Comparison of ENCODE assay signal across 9 mouse cellular contexts in the genomic region with DNA sequence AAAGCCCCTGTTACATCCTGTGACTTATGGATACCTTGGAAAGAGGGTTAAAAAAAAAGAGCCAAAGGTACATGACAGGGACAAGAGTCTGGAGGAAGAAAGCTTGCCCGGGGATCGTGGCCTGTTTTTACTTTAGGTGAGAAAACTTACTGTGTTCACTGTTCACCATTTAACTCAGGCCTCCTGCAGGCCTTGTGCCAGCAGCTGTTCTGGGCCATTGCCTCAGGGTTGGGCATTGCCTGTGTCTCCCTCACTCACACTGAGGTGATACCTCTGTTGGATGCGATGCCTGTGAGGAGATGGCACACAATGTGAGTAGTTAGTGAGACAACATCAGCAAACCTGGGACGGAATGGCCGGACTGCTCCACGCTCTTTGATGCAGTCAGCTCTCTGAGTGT. TPM values are rescaled to one million over a fixed set of nuclear protein-coding genes. Genes with fewer than 3 reads are reported as not detected.
DNase-seq lines count a peak whose midpoint lies in the region; ATAC-seq lines count a peak whose summit lies in the region.
"Had no signal": no experiment of that assay in that cellular context is flagged by ENCODE, and none has a peak within 500 bp of the region (broad histone marks: within the 10 kb centered on the region; RNA-seq: fewer than 3 reads in every experiment).

No protein-coding gene starts in this region.

- H3K4me2 ChIP-seq in embryonic facial prominence, embryonic 15.5 days (replicated peaks): peak overlapping the region; percentile 72
- peak overlapping the region; percentile 91 for H3K4me2 ChIP-seq in midbrain, embryonic 13.5 days (replicated peaks)

- no peaks in the 10 kb centered on the region for H3K9me3 ChIP-seq in erythroblast, embryonic 14.5 days (ENCODE audit: control insufficient read depth, low read length)
- no peaks in the 10 kb centered on the region for H3K9me3 ChIP-seq in embryonic facial prominence, embryonic 15.5 days (replicated peaks)
- H3K9me3 ChIP-seq in midbrain, embryonic 13.5 days: no peaks in the 10 kb centered on the region

- ATAC-seq in erythroblast, adult 5-6 weeks (replicated peaks; ENCODE audit: low FRiP score, poor library complexity, severe bottlenecking): no peak
- ATAC-seq in embryonic facial prominence, embryonic 15.5 days (ENCODE audit: insufficient number of reproducible peaks, low FRiP score, low TSS enrichment, low read depth): no peak
- ATAC-seq in midbrain, embryonic 13.5 days: no peak
- no peak for ATAC-seq in inflammation-experienced regulatory T-cells, adult 6 months

- H3K36me3 ChIP-seq in erythroblast, embryonic 14.5 days (ENCODE audit: control insufficient read depth): peaks cover 34% of the 10 kb centered on the region
- peaks cover 15% of the 10 kb centered on the region for H3K36me3 ChIP-seq in embryonic facial prominence, embryonic 15.5 days
- H3K36me3 ChIP-seq in midbrain, embryonic 13.5 days: peaks cover 16% of the 10 kb centered on the region

- peaks cover 29% of the 10 kb centered on the region for H3K4me1 ChIP-seq in erythroblast, embryonic 14.5 days (ENCODE audit: control insufficient read depth)
- peaks cover 19% of the 10 kb centered on the region for H3K4me1 ChIP-seq in embryonic facial prominence, embryonic 15.5 days
- H3K4me1 ChIP-seq in midbrain, embryonic 13.5 days (replicated peaks): peaks cover 25% of the 10 kb centered on the region

- WGBS in embryonic facial prominence, embryonic 15.5 days: 93% methylated on average over 6 of the region's 6 CpGs
- 96% methylated on average over 6 of the region's 6 CpGs for WGBS in midbrain, embryonic 13.5 days

- peaks cover 5% of the 10 kb centered on the region for H3K27me3 ChIP-seq in erythroblast, embryonic 14.5 days (ENCODE audit: control insufficient read depth)
- H3K27me3 ChIP-seq in embryonic facial prominence, embryonic 15.5 days: peaks cover 2% of the 10 kb centered on the region; the same call in 1 of the 2 replicates
- 0 out of 2 replicates have a peak, but pooled peaks cover 4% of the 10 kb centered on the region for H3K27me3 ChIP-seq in midbrain, embryonic 13.5 days

- peak overlapping the region; percentile 100 for H3K4me3 ChIP-seq in erythroblast, embryonic 14.5 days (replicated peaks)
- H3K4me3 ChIP-seq in embryonic facial prominence, embryonic 15.5 days (replicated peaks): peak overlapping the region; percentile 93
- peak overlapping the region; percentile 77 for H3K4me3 ChIP-seq in midbrain, embryonic 13.5 days (replicated peaks)

- H3K27ac ChIP-seq in embryonic facial prominence, embryonic 15.5 days (replicated peaks): no peak overlapping the region
- no peak overlapping the region for H3K27ac ChIP-seq in midbrain, embryonic 13.5 days

- no peak overlapping the region for H3K9ac ChIP-seq in embryonic facial prominence, embryonic 15.5 days
- peak overlapping the region; percentile 78; the same call in 1 of the 2 replicates for H3K9ac ChIP-seq in midbrain, embryonic 13.5 days (replicated peaks)

- DNase-seq in kidney, adult 8-10 months: peak; percentile 41 to 66
- no peak for DNase-seq in ovary, postnatal 10 days (ENCODE audit: low spot score)
- DNase-seq in MN1 (ENCODE audit: low spot score): no peak
- DNase-seq: heart, adult 18-20 months had no signal

RNA-seq across cellular contexts. Expression of a gene that starts 1.4 kb away (rescaled TPM):
- 0.87 and 1.0 TPM in 2 replicates for polyA plus RNA-seq in erythroblast, embryonic 14.5 days (2012)
- 4.6 and 8.2 TPM in 2 replicates for total RNA-seq in erythroblast, adult 5-6 weeks (2015; ENCODE audit: low replicate concordance)
- 15.4 and 35.0 TPM in 2 replicates for total RNA-seq in erythroblast, adult 5-6 weeks (2017; ENCODE audit: low replicate concordance)
- 38.1 and 40.5 TPM in 2 replicates for polyA plus RNA-seq in embryonic facial prominence, embryonic 15.5 days (2015; fragmentation: Nextera tagmentation; extraction: Ambion mirVana)
- 38.2 and 40.6 TPM in 2 replicates for polyA plus RNA-seq in midbrain, embryonic 13.5 days (2015; fragmentation: Nextera tagmentation; extraction: Ambion mirVana)
- 10 to 100 TPM; 41.3 to 44.4 (median 42.9) TPM for polyA plus RNA-seq in inflammation-experienced regulatory T-cells, adult 6 months (2017; shearing (Covaris generic))

RNA-seq across cellular contexts. Expression of a gene that starts 47.6 kb away (rescaled TPM):
- polyA plus RNA-seq in erythroblast, embryonic 14.5 days (2012): 0.05 and 0.10 TPM in 2 replicates
- total RNA-seq in erythroblast, adult 5-6 weeks (2015; ENCODE audit: low replicate concordance): not detected in 2 replicates
- not detected in 2 replicates for total RNA-seq in erythroblast, adult 5-6 weeks (2017; ENCODE audit: low replicate concordance)
- polyA plus RNA-seq in embryonic facial prominence, embryonic 15.5 days (2015; fragmentation: Nextera tagmentation; extraction: Ambion mirVana): 3.0 and 4.2 TPM in 2 replicates
- polyA plus RNA-seq in midbrain, embryonic 13.5 days (2015; fragmentation: Nextera tagmentation; extraction: Ambion mirVana): not detected in 2 replicates
- polyA plus RNA-seq in inflammation-experienced regulatory T-cells, adult 6 months (2017; shearing (Covaris generic)): not detected

RNA-seq across cellular contexts. Expression of a gene that starts 54.0 kb away (rescaled TPM):
- not detected in 2 replicates for polyA plus RNA-seq in erythroblast, embryonic 14.5 days (2012)
- total RNA-seq in erythroblast, adult 5-6 weeks (2015; ENCODE audit: low replicate concordance): not detected in 2 replicates
- not detected in 2 replicates for total RNA-seq in erythroblast, adult 5-6 weeks (2017; ENCODE audit: low replicate concordance)
- 0.25 and 0.55 TPM in 2 replicates for polyA plus RNA-seq in embryonic facial prominence, embryonic 15.5 days (2015; fragmentation: Nextera tagmentation; extraction: Ambion mirVana)
- polyA plus RNA-seq in midbrain, embryonic 13.5 days (2015; fragmentation: Nextera tagmentation; extraction: Ambion mirVana): 0.07 and 0.10 TPM in 2 replicates
- not detected for polyA plus RNA-seq in inflammation-experienced regulatory T-cells, adult 6 months (2017; shearing (Covaris generic))
- total RNA-seq: heart, adult 18-20 months had no signal

Comparison
In these comparisons a context has a peak if more than half of its experiments do, and no peak if none do; other contexts are left out.
1. DNase-seq: peak in kidney, adult 8-10 months (2 of 2); none in ovary, postnatal 10 days (single experiment) and MN1 (single experiment).
2. RNA of a gene that starts 1.4 kb away (polyA plus RNA-seq): 41.3 to 44.4 TPM in inflammation-experienced regulatory T-cells, adult 6 months, 38.1 to 40.5 TPM in embryonic facial prominence, embryonic 15.5 days and 38.2 to 40.6 TPM in midbrain, embryonic 13.5 days; 0.87 to 1.0 TPM in erythroblast, embryonic 14.5 days; every median in the first group is over 10 times any median in the second.
3. Peak in every context shown above with its lines, with median percentiles within 50 percentile points of each other: H3K4me3 ChIP-seq.